Mouse (Mus musculus): ENCODE results near the gene Cdc37l1.
"Not testable (repeated sequence)": the region's sequence is repeated elsewhere in the genome, so short reads cannot be mapped to it uniquely, and the experiment has no call there.

Cdc37l1 gene

DNA sequence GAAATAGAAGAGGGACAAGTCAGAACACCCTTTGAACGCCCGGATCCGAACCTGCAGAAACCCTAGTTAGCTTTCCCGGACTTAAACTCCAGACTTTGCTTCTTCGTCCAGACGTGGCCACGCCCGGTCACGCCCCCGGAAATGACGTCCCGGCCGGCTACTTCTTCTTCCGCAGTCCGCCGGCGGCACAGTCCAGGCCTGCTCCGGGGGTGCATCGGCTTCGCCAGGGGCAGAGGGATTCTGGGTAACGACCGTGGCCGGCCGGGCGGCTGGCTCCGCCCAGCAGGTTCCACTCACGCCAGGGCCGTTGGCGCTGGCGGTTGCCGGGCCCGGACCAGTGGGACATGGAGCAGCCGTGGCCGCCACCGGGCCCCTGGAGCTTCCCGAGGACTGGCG is at the start of gene Cdc37l1:
Cdc37l1 (plus strand) TSS at position 159 of the 396 bp plus-strand sequence.
- DNase-seq, result peak; percentile 97

DNA sequence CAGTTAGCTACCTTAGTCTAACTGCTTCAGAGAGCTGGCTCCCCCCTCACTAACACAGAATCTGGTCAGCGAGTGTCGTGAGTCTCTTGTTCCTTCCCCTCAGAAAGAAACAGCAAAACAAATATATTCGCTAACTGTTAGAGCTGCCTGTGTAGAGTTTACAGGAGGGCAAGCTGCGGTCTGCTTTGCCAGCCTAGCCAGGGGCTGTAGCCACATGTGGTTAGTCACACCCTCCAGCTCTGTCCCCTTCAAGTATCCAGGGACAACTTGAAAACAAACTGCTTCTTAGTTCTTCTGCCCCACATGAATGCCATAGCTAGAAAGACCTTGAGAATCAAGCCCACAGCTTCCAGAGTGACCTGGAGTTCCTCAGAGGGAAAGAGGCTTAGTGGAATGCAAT is 48.9 kb upstream of the Cdc37l1 start:
- no peak for DNase-seq

GRCm38 (mm10) chr19:28946782-28947181 is 43.4 kb upstream of the Cdc37l1 start:
- peak; percentile 18 for DNase-seq

- no peak for DNase-seq
Measured at GRCm38 (mm10) chr19:28947311-28947710, 42.8 kb upstream of the Cdc37l1 start.

DNA sequence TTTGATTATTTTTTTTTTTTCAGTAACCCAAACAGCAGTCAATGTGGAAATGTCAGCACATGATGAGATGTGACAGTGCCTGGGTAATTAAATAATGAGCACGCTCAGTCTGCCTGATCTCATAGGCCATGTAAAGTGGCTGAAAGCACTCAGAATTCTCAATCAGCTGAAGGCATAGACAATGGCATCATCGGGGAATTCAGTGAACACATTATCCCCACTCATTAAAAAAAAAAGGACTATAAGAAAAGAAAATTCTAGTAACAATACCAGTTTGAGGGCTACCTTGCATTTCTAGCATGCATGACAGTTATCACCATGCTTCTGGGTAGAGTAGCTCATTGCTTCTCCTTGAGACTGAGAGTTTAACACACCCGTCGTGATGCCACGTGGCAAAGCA is 38.9 kb upstream of the Cdc37l1 start:
- DNase-seq, result no peak

GRCm38 (mm10) chr19:28963113-28963512 is 27.0 kb upstream of the Cdc37l1 start:
- peak; percentile 58 for DNase-seq

- DNase-seq, result no peak
Measured at GRCm38 (mm10) chr19:28963513-28963841, 26.7 kb upstream of the Cdc37l1 start.

DNA sequence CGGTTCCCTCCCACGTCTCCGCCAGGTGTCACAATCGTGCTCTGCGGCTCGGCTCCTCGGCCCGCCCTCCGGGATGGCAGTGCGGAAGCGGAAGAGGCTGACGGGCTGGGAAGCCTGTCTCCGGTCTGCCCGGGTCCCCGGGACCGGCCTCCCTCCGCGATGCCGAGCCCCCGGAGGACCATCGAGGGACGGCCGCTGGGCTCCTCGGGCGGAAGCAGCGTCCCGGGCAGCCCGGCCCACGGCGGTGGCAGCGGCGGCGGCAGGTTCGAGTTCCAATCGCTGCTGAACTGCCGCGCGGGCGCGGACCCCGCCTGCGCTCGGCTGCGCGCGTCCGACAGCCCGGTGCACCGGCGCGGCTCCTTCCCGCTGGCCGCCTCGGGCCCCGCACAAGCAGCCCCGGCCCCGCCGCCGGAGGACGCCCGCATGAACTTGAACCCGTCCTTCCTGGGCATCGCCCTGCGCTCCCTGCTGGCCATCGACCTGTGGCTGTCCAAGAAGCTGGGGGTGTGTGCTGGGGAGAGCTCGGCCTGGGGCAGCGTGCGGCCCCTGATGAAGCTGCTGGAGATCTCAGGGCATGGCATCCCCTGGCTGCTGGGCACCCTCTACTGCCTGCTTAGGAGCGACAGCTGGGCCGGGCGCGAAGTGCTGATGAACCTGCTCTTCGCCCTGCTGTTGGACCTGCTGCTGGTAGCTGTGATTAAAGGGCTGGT is 26.2 kb upstream of the Cdc37l1 start, which contains the start of gene Plpp6:
Plpp6 (plus strand) TSS at position 112 of the 710 bp plus-strand sequence.
- peak; percentile 90 for DNase-seq

GRCm38 (mm10) chr19:28964552-28964903 is 25.6 kb upstream of the Cdc37l1 start:
- DNase-seq, result no peak

GRCm38 (mm10) chr19:28967652-28968051 is 22.5 kb upstream of the Cdc37l1 start, which contains the start of gene 4430402I18Rik:
TSS of gene 4430402I18Rik (minus strand) at chr19:28967800.
- peak; percentile 56 for DNase-seq

GRCm38 (mm10) chr19:28968178-28968577 is 22.0 kb upstream of the Cdc37l1 start:
- no peak for DNase-seq

DNA sequence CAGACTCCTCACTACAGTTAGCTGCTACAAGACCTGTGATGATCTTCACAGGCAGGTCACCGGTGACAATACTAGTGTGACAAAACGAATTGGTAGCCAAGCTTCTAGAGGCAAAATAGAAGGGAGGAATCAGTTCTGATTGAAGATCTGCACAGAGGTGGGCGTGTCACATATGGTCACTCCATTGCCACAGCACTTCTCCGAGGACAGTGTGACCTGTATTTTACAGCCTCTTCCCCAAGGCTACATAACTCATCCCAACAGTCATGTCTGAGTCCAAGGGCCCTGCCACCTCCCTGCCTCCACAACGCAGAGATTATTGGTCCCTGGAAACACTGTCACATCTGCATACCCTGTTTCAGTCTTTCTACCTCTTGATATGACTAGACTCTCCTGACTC is 20.9 kb upstream of the Cdc37l1 start:
- DNase-seq, result no peak

DNA sequence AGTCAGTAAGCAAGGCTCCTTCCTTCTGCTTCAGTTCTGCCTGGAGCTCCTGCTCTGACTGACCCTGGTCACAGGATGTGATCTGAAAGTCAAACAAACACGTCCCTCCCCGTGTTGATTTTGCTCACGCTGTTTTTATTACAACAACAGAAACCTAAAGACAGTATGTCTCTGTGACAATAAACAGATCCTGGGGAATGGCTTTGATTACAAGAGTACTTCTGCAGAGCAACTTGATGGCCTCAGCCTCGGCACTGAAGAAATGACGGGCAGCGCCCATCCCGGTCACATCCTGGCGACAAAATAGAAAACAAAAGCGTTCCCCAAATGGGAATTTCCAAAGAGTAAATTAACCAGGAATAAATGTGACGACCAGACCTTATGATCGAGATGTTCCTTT is 19.9 kb upstream of the Cdc37l1 start:
- no peak for DNase-seq

DNA sequence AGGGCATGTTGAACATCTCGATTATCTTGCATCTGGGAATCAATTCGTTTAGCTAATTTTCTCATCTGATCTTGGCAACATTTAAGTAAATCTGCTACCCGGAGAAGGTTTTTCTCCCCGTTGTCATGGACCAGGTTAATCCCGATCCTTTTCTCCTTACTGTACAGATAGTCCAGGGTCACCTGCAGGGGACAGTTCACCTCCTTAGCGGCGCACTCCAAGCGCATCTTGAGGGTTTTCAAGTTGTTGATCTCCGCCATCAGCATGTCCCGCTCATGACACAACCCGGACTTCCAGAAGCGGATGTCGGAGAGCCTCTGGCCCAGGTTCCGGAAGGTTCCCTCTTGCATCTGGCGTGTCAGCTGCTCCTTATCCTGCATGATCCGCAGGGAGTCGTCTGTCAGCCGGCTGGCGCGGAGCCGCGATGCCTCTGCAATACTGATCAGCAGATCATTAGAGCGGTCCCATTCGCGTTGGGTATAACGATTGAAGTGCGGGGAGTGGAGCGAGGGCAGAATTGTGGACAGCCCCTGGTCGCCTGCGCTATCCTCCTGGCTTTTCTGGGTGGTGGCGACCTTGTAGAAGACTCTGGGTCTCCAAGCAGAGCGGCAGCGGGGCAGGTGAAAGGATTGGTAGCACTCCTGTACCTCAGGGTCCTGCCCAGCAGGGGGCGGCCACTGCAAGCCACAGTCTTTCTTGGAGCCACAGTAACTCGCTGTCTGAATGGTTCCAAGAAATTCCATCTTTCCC is 15.1 kb upstream of the Cdc37l1 start:
- peak; percentile 89 for DNase-seq

DNA sequence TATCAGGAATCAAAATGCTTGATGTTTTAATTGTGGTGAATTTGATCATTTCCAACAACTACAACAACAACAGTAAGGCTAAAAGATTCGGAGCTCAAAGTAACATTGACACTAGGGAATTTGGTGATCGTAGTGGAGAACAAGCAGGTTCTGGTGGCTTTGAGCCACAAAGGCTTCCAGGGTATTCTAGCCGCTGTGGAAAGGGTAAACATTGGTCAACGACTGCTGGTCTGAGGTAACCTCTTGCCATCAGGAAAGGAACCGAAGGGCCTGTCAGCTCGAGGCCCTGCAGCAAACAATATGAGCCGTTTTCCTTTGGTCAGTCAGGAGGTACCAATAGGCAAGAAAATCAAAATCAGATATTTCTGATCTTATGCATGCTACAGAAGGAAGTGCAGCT is 7.5 kb upstream of the Cdc37l1 start:
- no peak for DNase-seq

GRCm38 (mm10) chr19:28989515-28989914 is 637 bp upstream of the Cdc37l1 start:
- no peak for DNase-seq

GRCm38 (mm10) chr19:28990590-28991221 is 554 bp downstream of the Cdc37l1 start:
- DNase-seq, result peak; percentile 46

GRCm38 (mm10) chr19:28991391-28991790 is 1.2 kb downstream of the Cdc37l1 start:
- DNase-seq, result no peak

GRCm38 (mm10) chr19:28994870-28995269 is 4.7 kb downstream of the Cdc37l1 start:
- DNase-seq, result peak; percentile 57

GRCm38 (mm10) chr19:28995366-28995765 is 5.2 kb downstream of the Cdc37l1 start:
- no peak for DNase-seq

DNA sequence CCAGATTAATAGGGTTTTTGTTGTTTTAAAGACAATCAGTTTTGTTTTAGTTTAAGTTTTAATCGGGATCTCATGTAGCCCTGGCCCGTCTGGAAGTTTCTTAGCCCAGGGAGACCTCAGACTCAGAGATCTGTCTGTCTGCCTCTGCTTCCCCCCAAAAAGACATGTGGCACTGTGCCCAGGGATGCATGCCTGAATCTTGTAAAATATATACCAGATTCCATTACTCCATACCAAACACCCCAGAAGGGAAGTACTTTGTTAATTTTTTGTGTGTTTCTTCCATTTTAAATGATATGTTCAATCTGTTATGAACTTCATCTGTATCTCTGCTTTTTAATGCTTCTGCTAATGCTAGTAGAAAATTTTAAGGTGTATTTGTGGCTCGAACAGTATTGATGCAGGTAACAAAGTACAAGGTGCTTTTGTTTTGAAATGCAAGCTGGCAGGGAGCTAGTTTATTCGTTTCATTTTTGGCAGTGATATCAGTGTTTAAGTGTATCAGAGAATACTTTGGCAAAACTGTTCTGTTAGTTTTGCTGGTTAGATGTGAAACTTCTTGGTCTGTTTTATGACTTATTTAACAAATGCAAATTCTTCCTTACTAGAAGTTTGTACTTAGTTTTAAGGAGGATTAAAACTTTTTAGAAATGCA is 8.0 kb downstream of the Cdc37l1 start:
- DNase-seq, result no peak

DNA sequence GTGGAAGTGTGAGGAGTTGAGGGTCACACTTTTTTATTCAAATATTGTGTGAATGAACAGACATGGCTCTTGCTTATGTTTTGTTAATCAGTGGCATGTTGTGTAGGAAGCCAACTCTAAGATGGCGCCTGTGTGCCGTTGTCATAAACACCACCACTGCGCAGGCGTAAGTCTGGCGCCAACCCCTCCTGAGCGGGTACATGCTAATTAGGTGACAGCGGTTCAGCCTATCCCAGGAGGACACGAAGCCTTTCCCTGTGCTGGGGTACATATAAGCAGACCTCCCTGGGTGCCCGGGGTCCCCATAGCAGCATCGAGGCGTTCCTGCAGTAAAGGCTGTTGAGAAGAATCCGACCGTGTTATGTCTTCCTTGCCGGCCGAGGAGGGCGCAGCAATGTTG is 10.2 kb downstream of the Cdc37l1 start:
- DNase-seq, result not testable (repeated sequence)

- no peak for DNase-seq
Measured at GRCm38 (mm10) chr19:29008069-29008706, 18.0 kb downstream of the Cdc37l1 start.

Measured in right cerebral cortex, adult 18-20 months (tissue).